Mouse (Mus musculus) embryonic facial prominence, embryonic 13.5 days (tissue): ENCODE data around the gene Narfl. TPM values are rescaled to one million over a fixed set of nuclear protein-coding genes. Genes with fewer than 3 reads are reported as not detected.
"Not testable (repeated sequence)": the region's sequence is repeated elsewhere in the genome, so short reads cannot be mapped to it uniquely, and the experiment has no call there.

Experiments used
- ATAC-seq: fragments of 200-750 bp; cut with Nextera tagmentation; 2 replicates; pipeline ENCODE4 v1.8.0; 2017; ENCODE audit warnings: low read depth; ENCODE audit not compliant: insufficient number of reproducible peaks, insufficient read depth, low FRiP score, low TSS enrichment
- H3K27ac ChIP-seq: fragments of 300-500 bp; sonication (generic); 2 replicates; pipeline ENCODE4 v1.5.1; 2015; ENCODE audit warnings: moderate library complexity, mild to moderate bottlenecking, inconsistent platforms
- H3K27me3 ChIP-seq: fragments of 300-500 bp; sonication (generic); 2 replicates; pipeline ENCODE4 v1.6.1; 2015; ENCODE audit warnings: mild to moderate bottlenecking, inconsistent platforms
- H3K36me3 ChIP-seq: fragments of 300-500 bp; sonication (generic); 2 replicates; pipeline ENCODE4 v1.6.1; 2015; ENCODE audit warnings: mild to moderate bottlenecking, inconsistent platforms
- H3K4me1 ChIP-seq: fragments of 300-500 bp; sonication (generic); 2 replicates; pipeline ENCODE4 v1.6.1; 2015; ENCODE audit warnings: inconsistent platforms
- H3K4me2 ChIP-seq: fragments of 300-500 bp; sonication (generic); 2 replicates; pipeline ENCODE4 v1.6.1; 2015; ENCODE audit warnings: moderate library complexity, mild to moderate bottlenecking, inconsistent platforms
- H3K4me3 ChIP-seq: fragments of 300-500 bp; sonication (generic); 2 replicates; pipeline ENCODE4 v1.5.1; 2015; ENCODE audit warnings: mild to moderate bottlenecking, inconsistent platforms
- H3K9ac ChIP-seq: fragments of 300-500 bp; sonication (generic); 2 replicates; pipeline ENCODE4 v1.6.1; 2015; ENCODE audit warnings: mild to moderate bottlenecking, inconsistent platforms
- H3K9me3 ChIP-seq: fragments of 300-500 bp; sonication (generic); 2 replicates; pipeline ENCODE4 v1.6.1; 2016; ENCODE audit warnings: inconsistent platforms
- WGBS: fragments of 180-500 bp; shearing (Covaris S2); methylation state at CpG from one replicate; pipeline ENCODE4 v1.1.7; 2015; ENCODE audit warnings: mixed read lengths; 5-methylcytosine and 5-hydroxymethylcytosine counted together
- polyA plus RNA-seq: library from polyadenylated mRNA; unstranded; fragments of >200 nt; fragmentation: Nextera tagmentation; extraction: Ambion mirVana; gene quantifications from 2 replicates; pipeline ENCODE4 v1.2.1, GENCODE M21; 2015

Gene Narfl
- polyA plus RNA-seq, 1 experiment from 2014 or later, result 24.9 TPM

DNA sequence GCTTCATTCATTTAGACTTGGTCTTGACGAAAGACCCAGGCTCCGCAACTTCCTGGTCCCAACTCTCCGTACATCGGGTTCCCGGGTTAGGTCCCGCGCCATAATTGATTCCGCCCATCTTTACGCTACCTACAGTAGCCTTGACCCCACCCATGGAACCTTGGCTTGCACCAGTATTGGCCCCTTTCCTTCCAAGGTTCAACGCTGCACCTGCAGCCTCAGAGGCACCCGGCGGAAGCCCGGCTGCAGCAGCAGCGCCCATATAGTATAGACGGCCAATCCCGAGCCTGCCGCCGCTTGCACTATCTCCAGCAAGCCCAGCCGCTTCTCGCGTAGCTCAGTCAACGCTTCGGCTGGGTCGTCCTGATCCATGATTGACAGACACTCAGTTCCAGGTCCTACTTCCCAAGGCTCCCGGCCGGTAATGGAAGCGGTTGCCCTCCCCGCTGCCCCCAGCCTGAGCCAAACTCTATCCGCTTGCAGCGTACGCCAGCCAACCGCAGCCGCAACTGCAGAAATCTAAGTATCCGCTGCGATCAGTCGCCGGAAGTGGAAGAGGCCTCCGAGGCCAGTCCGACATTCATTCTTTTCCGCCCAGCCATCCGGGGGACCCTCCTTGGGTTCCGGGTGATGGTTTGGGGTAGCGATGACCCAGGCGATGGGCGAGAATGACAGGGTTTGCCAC lies 18.4 kb downstream of the Narfl start:
- H3K9me3 ChIP-seq, result no peaks in the 10 kb centered on the region
- H3K27me3 ChIP-seq, result no peaks in the 10 kb centered on the region
- H3K9ac ChIP-seq, result peak overlapping the region; percentile 82
- H3K4me3 ChIP-seq, result peak overlapping the region; percentile 75
- peaks cover 23% of the 10 kb centered on the region for H3K36me3 ChIP-seq
- under 1% methylated on average over 45 of the region's 45 CpGs for WGBS
- peak overlapping the region; percentile 87 for H3K4me2 ChIP-seq
- peaks cover 45% of the 10 kb centered on the region for H3K4me1 ChIP-seq
- peak; percentile 23; the same call in 1 of the 2 replicates for ATAC-seq
- H3K27ac ChIP-seq, result peak overlapping the region; percentile 94

DNA sequence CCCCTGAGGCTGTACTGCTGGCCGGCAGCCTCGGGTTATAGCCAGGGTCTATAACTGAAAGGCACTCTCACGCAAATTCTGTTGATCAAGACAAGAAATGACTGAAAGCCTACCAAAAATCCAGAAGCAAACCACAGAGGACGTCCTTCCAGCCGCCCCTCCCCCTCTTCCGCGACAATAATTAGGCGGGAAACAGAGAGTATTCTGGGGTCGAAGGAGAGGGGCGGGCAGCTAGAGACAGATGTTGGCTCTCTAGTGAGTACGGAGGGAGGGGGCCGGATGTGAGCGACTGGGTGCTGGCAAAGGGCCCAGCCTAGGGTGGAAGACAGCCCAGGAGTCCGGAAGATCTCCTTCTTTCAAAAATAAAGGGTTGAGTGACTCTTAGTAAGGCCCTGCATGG lies 19.0 kb downstream of the Narfl start, which contains the start of gene Fam173a:
TSS of gene Fam173a (minus strand) at position 287 of the 400 bp plus-strand sequence.
- H3K27ac ChIP-seq, result peak within 1 kb of the TSS; percentile 94
- H3K9ac ChIP-seq, result peak within 1 kb of the TSS; percentile 82
- ATAC-seq, result peak; percentile 49; the same call in 1 of the 2 replicates
- H3K9me3 ChIP-seq, result no peaks in the 10 kb centered on the region
- WGBS, result under 1% methylated on average over 14 of the region's 14 CpGs
- peaks cover 20% of the 10 kb centered on the region for H3K36me3 ChIP-seq
- peak within 1 kb of the TSS; percentile 87 for H3K4me2 ChIP-seq
- H3K27me3 ChIP-seq, result no peaks in the 10 kb centered on the region
- H3K4me3 ChIP-seq, result peak within 1 kb of the TSS; percentile 75
- H3K4me1 ChIP-seq, result peaks cover 51% of the 10 kb centered on the region

DNA sequence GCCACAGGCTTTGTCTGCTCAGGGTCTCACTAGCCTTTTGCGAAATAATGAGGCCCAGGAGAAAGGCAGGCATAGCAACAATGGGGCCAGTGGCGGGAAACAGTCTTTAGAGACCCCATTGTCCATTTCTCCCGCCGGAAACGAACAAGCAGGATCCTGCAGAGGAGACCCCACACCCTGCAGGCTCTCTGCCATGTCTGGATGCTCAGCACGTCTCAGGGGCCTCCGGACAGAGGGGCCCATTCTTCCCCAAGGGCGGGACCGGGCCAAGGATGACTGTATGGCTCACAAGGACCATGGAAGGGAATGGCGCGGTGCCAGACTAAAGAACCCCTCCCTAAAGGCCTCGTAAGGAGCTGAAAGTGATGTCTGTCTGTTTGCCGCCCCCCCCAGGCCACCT lies 20.6 kb downstream of the Narfl start:
- H3K27ac ChIP-seq, result no peak overlapping the region
- H3K9ac ChIP-seq, result 0 out of 2 replicates have a peak overlapping the region, but pooled peaks have one; percentile 21
- H3K4me3 ChIP-seq, result no peak overlapping the region
- H3K9me3 ChIP-seq, result no peaks in the 10 kb centered on the region
- H3K27me3 ChIP-seq, result no peaks in the 10 kb centered on the region
- 58% methylated on average over 13 of the region's 13 CpGs for WGBS
- H3K36me3 ChIP-seq, result peaks cover 7% of the 10 kb centered on the region
- H3K4me2 ChIP-seq, result no peak overlapping the region
- H3K4me1 ChIP-seq, result peaks cover 53% of the 10 kb centered on the region
- ATAC-seq, result no peak

DNA sequence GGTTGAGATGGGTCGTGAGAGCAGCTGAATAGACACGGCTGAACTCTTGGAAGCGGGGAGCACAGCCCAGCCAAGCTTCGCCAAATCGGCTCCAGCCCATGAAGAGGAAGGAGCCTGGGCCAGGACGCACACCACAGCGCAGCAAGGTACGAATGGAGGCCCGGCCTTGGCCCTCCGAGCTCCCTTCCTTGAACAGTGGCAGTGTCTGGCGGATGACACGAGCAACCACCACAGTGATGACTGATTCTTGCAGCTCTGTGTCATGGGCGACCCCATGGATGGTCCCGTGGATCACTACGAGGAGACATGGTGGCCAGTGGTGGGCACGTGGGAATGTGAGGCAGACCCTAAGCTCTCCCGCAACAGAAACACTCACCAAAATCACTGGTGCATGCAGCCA lies 21.4 kb downstream of the Narfl start:
- H3K4me3 ChIP-seq, result peak overlapping the region; percentile 64; the same call in 1 of the 2 replicates
- no peak overlapping the region for H3K27ac ChIP-seq
- peak overlapping the region; percentile 98 for H3K4me2 ChIP-seq
- H3K9ac ChIP-seq, result 0 out of 2 replicates have a peak overlapping the region, but pooled peaks have one; percentile 76
- H3K36me3 ChIP-seq, result no peaks in the 10 kb centered on the region
- peaks cover 53% of the 10 kb centered on the region for H3K4me1 ChIP-seq
- no peaks in the 10 kb centered on the region for H3K27me3 ChIP-seq
- 71% methylated on average over 17 of the region's 17 CpGs for WGBS
- ATAC-seq, result no peak
- no peaks in the 10 kb centered on the region for H3K9me3 ChIP-seq

DNA sequence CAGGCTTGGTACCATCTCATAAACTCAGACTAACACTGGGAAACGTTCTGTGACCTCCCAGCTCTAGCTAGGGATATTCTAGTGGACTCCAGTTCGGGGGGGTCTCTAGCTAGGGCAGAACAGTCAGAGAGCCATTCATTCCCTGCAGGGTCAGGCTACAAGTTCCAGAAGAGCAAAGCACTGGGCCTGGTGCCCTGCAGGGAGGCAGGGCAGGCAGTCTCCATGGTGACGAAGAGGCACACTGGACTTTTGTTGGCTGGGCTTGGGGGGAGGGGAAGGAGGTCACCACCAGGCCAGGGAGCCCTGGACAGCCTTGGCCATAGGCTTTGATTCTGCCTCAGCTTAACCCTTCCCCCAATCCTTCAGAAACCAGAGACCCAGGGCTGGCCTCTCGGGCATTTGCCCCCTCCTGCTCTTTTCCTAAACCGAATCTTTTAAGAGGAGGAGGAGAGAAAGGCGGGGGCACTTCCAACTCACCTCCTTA lies 22.1 kb downstream of the Narfl start, which contains the start of gene AC134908.4:
TSS of gene AC134908.4 (minus strand) at position 51 of the 484 bp plus-strand sequence.
- peaks cover 50% of the 10 kb centered on the region for H3K4me1 ChIP-seq
- H3K9ac ChIP-seq, result peak within 1 kb of the TSS; percentile 76
- no peaks in the 10 kb centered on the region for H3K9me3 ChIP-seq
- peak within 1 kb of the TSS; percentile 64 for H3K4me3 ChIP-seq
- no peak for ATAC-seq
- WGBS, result 13% methylated on average over 6 of the region's 6 CpGs
- 0 out of 2 replicates have a peak within 1 kb of the TSS, but pooled peaks have one; percentile 16 for H3K27ac ChIP-seq
- peak within 1 kb of the TSS; percentile 98 for H3K4me2 ChIP-seq
- H3K27me3 ChIP-seq, result no peaks in the 10 kb centered on the region
- no peaks in the 10 kb centered on the region for H3K36me3 ChIP-seq

DNA sequence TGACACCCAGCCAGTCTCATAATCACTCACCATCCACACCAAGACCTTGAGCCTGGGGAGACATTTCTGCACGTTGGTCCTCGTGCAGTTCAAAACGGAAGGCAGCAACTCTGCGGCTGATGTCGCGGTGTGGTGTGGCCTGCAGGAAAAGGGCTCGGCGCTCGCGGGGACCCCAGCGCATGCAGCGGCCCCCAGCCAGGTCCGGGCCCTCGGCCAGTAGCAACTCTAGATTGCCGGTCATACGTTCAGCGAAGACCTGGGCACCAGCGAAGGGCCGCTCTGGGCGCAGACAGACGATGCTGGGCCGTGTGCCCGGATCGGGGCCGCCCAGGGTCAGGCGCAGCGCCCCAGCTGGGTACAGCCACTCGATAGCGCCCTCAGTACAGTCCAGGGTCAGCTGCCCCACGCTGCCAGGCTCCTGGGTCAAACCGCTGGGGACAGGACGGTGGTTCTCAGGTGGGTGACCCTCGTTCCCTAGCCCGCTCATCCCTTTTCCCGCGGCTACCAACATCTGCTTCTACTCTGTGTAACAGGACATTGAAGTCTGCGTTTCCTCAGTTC lies 22.7 kb downstream of the Narfl start:
- WGBS, result under 1% methylated on average over 37 of the region's 37 CpGs
- Histone ChIP-seq H3K9me3 (no peaks in the 10 kb centered on the region), H3K4me3 (peak overlapping the region; percentile 64), H3K4me2 (peak overlapping the region; percentile 98), H3K27me3 (0 out of 2 replicates have a peak, but pooled peaks cover 2% of the 10 kb centered on the region), H3K36me3 (no peaks in the 10 kb centered on the region), H3K27ac (0 out of 2 replicates have a peak overlapping the region, but pooled peaks have one; percentile 16), H3K4me1 (peaks cover 43% of the 10 kb centered on the region), H3K9ac (peak overlapping the region; percentile 76)
- no peak for ATAC-seq

DNA sequence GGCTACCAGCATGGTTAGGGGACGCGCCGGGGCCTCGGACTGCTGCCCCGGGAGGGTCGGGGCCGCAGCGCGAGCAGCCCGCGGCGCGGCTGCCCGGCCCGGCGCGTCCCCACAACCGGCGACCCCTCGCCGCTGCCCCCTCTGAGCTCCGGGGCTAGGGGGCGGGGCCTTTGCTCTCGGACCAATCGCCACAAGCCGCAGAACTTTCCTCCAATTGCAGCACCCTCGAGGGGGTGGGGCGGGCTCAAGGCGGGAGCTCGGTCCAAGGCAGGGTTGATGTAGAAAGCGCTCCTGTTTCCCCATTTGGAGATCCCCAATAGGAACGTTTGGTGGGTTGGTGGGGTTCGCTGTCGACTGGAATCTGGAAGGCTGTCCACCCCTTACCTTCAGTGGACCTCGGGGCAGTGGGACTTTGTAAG lies 23.4 kb downstream of the Narfl start, which contains the start of gene Metrn:
TSS of gene Metrn (minus strand) at position 186 of the 419 bp plus-strand sequence.
- Histone ChIP-seq H3K27me3 (peaks cover 6% of the 10 kb centered on the region), H3K4me3 (peak within 1 kb of the TSS; percentile 64), H3K9ac (peak within 1 kb of the TSS; percentile 76), H3K36me3 (no peaks in the 10 kb centered on the region), H3K27ac (0 out of 2 replicates have a peak within 1 kb of the TSS, but pooled peaks have one; percentile 16), H3K9me3 (no peaks in the 10 kb centered on the region), H3K4me2 (peak within 1 kb of the TSS; percentile 98), H3K4me1 (peaks cover 40% of the 10 kb centered on the region)
- peak; percentile 79 for ATAC-seq
- under 1% methylated on average over 35 of the region's 35 CpGs for WGBS

DNA sequence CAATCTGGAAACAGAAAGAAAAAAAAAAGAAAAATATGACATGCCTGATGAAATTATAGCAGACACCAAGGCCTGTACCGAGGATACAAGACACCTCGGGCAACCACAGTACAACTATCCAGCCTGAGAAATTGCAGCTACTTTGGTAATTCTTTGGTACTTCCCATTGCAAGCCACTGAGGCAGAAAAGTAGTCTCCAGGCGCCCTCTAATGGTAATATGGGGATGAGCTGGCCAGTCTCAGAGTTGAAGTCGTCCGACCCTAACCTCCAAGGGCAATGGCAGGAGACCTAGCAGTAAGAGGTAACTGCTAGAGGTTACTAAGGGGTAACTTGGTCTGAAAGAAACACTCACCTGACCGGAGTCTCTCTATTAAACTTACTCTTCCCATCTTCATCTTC lies 27.5 kb downstream of the Narfl start:
- no peak overlapping the region for H3K27ac ChIP-seq
- H3K27me3 ChIP-seq, result peaks cover 27% of the 10 kb centered on the region
- no peaks in the 10 kb centered on the region for H3K9me3 ChIP-seq
- H3K4me1 ChIP-seq, result peaks cover 13% of the 10 kb centered on the region
- H3K36me3 ChIP-seq, result no peaks in the 10 kb centered on the region
- H3K4me2 ChIP-seq, result no peak overlapping the region
- H3K4me3 ChIP-seq, result no peak overlapping the region
- WGBS, result 7% methylated on average over 6 of the region's 6 CpGs
- no peak overlapping the region for H3K9ac ChIP-seq
- ATAC-seq, result no peak

DNA sequence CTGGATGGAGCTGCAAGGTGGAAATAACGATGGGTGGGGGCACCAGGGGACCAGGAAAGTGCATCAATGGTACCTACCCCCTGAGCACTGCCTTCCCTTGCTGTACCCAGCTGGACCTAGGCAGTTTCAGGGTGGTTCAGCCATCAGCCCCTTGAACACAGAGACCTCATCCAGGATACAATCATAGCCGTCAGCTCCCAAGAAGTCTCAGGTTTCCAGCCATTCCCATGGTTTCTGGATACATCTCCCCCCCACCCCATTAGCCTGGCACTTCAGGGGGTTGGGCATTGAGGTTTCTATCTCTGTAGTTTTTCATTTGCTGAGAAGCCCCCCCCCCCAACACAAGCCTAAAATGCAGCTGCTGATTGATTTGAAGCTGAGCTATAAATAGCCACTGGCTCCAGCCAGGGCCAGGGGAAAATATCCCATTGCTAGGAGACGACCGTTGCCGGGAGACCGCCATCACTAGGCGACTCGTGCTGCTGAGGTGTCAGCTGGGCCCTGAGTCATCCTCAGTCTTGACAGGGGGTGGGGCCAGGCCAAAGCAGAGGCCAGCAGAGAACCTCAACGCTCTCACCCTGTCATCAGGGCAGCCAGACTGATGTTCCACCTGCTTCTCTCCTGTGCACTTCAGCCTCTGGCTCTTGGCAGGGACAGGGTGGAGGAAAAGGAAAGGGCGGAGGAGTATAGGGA lies 29.4 kb downstream of the Narfl start:
- H3K9me3 ChIP-seq, result no peaks in the 10 kb centered on the region
- peak overlapping the region; percentile 40; the same call in 1 of the 2 replicates for H3K9ac ChIP-seq
- 14% methylated on average over 10 of the region's 10 CpGs for WGBS
- no peak for ATAC-seq
- peaks cover 30% of the 10 kb centered on the region for H3K27me3 ChIP-seq
- H3K36me3 ChIP-seq, result no peaks in the 10 kb centered on the region
- no peak overlapping the region for H3K27ac ChIP-seq
- H3K4me2 ChIP-seq, result no peak overlapping the region
- no peaks in the 10 kb centered on the region for H3K4me1 ChIP-seq
- H3K4me3 ChIP-seq, result no peak overlapping the region

DNA sequence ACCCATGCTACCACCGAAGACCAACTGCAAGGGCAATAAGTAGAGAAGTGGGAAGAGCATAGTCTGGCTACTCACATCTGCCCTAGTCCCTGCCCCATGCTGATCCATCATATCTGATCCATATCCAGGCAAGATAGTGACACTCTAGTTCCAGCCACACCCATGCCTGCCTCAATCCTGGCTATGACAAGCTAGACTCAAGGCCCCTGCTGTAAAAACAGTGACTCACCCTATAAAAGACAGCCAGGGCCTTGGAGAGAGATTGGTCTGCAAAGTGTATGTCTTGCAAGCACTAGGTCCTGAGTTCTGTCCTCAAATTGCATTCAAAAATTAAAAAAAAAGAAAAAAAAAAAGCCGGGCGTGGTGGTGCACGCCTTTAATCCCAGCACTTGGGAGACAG lies 32.9 kb downstream of the Narfl start:
- H3K27me3 ChIP-seq, result peaks cover 58% of the 10 kb centered on the region
- no peak for ATAC-seq
- no peaks in the 10 kb centered on the region for H3K36me3 ChIP-seq
- no peaks in the 10 kb centered on the region for H3K9me3 ChIP-seq
- no peak overlapping the region for H3K9ac ChIP-seq
- H3K4me3 ChIP-seq, result no peak overlapping the region
- H3K4me1 ChIP-seq, result peaks cover 14% of the 10 kb centered on the region
- no peak overlapping the region for H3K27ac ChIP-seq
- WGBS, result 84% methylated on average over 4 of the region's 4 CpGs
- H3K4me2 ChIP-seq, result no peak overlapping the region

DNA sequence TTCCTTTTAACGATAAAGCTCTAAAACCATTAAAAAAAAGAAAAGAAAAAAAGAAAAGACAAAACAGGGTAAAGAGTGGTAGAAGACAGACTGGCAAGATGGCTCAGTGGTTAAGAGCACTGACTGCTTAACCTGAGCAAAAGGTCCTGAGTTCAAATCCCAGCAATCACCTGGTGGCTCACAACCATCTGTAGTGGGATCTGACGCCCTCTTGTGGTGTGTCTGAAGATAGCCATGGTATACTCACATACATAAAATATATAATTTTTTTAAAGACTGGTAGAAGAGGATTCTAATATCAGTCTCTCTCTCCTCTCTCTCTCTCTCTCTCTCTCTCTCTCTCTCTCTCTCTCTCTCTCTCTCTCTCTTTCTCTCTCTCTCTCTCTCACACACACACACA lies 33.9 kb downstream of the Narfl start:
- not testable (repeated sequence) for H3K4me2 ChIP-seq, H3K27ac ChIP-seq, H3K4me3 ChIP-seq, ATAC-seq, H3K9ac ChIP-seq, H3K9me3 ChIP-seq, H3K36me3 ChIP-seq
- WGBS, result 52% methylated on average over 2 of the region's 2 CpGs
- Histone ChIP-seq H3K27me3 (peaks cover 60% of the 10 kb centered on the region), H3K4me1 (peaks cover 14% of the 10 kb centered on the region)
